Mouse (Mus musculus) small intestine, adult 2 months (tissue): ENCODE results near the gene Phgr1. TPM values are rescaled to one million over a fixed set of nuclear protein-coding genes. Genes with fewer than 3 reads are reported as not detected.
A peak's percentile ranks its signal among the peaks of the same experiment; 100 is the strongest.

ENCODE experiments used
- H3K27ac ChIP-seq: fragments of 200-500 bp; 2 replicates; pipeline ENCODE4 v1.5.1; 2012; ENCODE audit warnings: low read depth, low read length, control low read depth, inconsistent platforms; ENCODE audit not compliant: insufficient read depth
- H3K27me3 ChIP-seq: fragments of 200-500 bp; 2 replicates; pipeline ENCODE4 v1.6.1; 2012; ENCODE audit warnings: mild to moderate bottlenecking, moderate library complexity, low read length, inconsistent platforms; ENCODE audit not compliant: control insufficient read depth, insufficient read depth
- H3K36me3 ChIP-seq: fragments of 200-500 bp; 2 replicates; pipeline ENCODE4 v1.6.1; 2012; ENCODE audit warnings: mild to moderate bottlenecking, low read length, control low read depth, inconsistent platforms; ENCODE audit not compliant: control insufficient read depth, insufficient read depth
- H3K4me1 ChIP-seq: fragments of 200-500 bp; 2 replicates; pipeline ENCODE4 v1.6.1; 2012; ENCODE audit warnings: low read length, inconsistent platforms, mixed read lengths; ENCODE audit not compliant: control insufficient read depth, insufficient read depth, insufficient read length
- H3K4me3 ChIP-seq: fragments of 200-500 bp; 2 replicates; pipeline ENCODE4 v1.5.1; 2012; ENCODE audit warnings: low read depth, mild to moderate bottlenecking, control low read depth, inconsistent platforms, low read length, moderate library complexity
- CTCF ChIP-seq: fragments of 200-500 bp; IDR thresholded peaks from 2 replicates; pipeline ENCODE4 v1.5.1; 2012; ENCODE audit warnings: low read depth, mild to moderate bottlenecking, control low read depth, inconsistent platforms, low read length, moderate library complexity, mixed read lengths; ENCODE audit not compliant: insufficient replicate concordance, insufficient read length; ENCODE audit errors: extremely low read depth
- POLR2A ChIP-seq: fragments of 200-500 bp; IDR thresholded peaks from 2 replicates; pipeline ENCODE4 v1.6.1; 2012; ENCODE audit warnings: low read depth, mild to moderate bottlenecking, control low read depth, inconsistent platforms, low read length, moderate library complexity
- WGBS: fragments of 180-500 bp; shearing (Covaris S2); methylation state at CpG from one replicate; pipeline ENCODE4 v1.1.7; 2018; 5-methylcytosine and 5-hydroxymethylcytosine counted together
- polyA plus RNA-seq: library from polyadenylated mRNA; depleted of rRNA; stranded (reverse); fragments of >200 nt; gene quantifications from 2 replicates; pipeline ENCODE4 v1.2.3, GENCODE M21; 2012

Gene Phgr1
- polyA plus RNA-seq, 1 experiment: 5,176 TPM

GRCm38 (mm10) chr2:118751896-118752791, 20.4 kb upstream of the Phgr1 start:
- Histone ChIP-seq H3K36me3 (peaks cover 3% of the 10 kb centered on the region; the same call in 1 of the 2 replicates), H3K4me1 (no peaks in the 10 kb centered on the region), H3K27me3 (no peaks in the 10 kb centered on the region), H3K4me3 (no peak overlapping the region), H3K27ac (0 out of 2 replicates have a peak overlapping the region, but pooled peaks have one; percentile 46)
- TF ChIP-seq CTCF: no peak
- TF ChIP-seq POLR2A: no peak
- WGBS: 78% methylated on average over 16 of the region's 16 CpGs

- no peaks in the 10 kb centered on the region for H3K4me1 ChIP-seq
- H3K4me3 ChIP-seq: no peak overlapping the region
- WGBS: 88% methylated on average over 4 of the region's 4 CpGs
- TF ChIP-seq POLR2A: no peak
- TF ChIP-seq CTCF: no peak
- peaks cover 3% of the 10 kb centered on the region; the same call in 1 of the 2 replicates for H3K36me3 ChIP-seq
- H3K27ac ChIP-seq: no peak overlapping the region
- no peaks in the 10 kb centered on the region for H3K27me3 ChIP-seq
These were observed 19.8 kb upstream of the Phgr1 start for GRCm38 (mm10) chr2:118752792-118753108.

- Histone ChIP-seq H3K4me1 (peaks cover under 1% of the 10 kb centered on the region; the same call in 1 of the 2 replicates), H3K27ac (no peak overlapping the region), H3K4me3 (no peak overlapping the region), H3K36me3 (peaks cover 3% of the 10 kb centered on the region; the same call in 1 of the 2 replicates), H3K27me3 (no peaks in the 10 kb centered on the region)
- WGBS: 85% methylated on average over 5 of the region's 5 CpGs
- no peak for TF ChIP-seq POLR2A
- TF ChIP-seq CTCF: no peak
These were observed 18.4 kb upstream of the Phgr1 start for GRCm38 (mm10) chr2:118754143-118754542.

- H3K27ac ChIP-seq: no peak overlapping the region
- no peak for TF ChIP-seq POLR2A
- no peak for TF ChIP-seq CTCF
These were observed 17.2 kb upstream of the Phgr1 start for GRCm38 (mm10) chr2:118755407-118755806.

GRCm38 (mm10) chr2:118756103-118756502, 16.5 kb upstream of the Phgr1 start:
- Histone ChIP-seq H3K36me3 (no peaks in the 10 kb centered on the region; the same call in 1 of the 2 replicates), H3K4me1 (peaks cover 13% of the 10 kb centered on the region), H3K27me3 (no peaks in the 10 kb centered on the region), H3K27ac (no peak overlapping the region), H3K4me3 (no peak overlapping the region)
- WGBS: 67% methylated on average over 4 of the region's 4 CpGs
- TF ChIP-seq POLR2A: no peak
- TF ChIP-seq CTCF: no peak

More at GRCm38 (mm10) chr2:118755407-118755806, 17.2 kb upstream of the Phgr1 start:
- peaks cover 3% of the 10 kb centered on the region; the same call in 1 of the 2 replicates for H3K36me3 ChIP-seq
- WGBS: 79% methylated on average over 6 of the region's 6 CpGs
- peaks cover 10% of the 10 kb centered on the region for H3K4me1 ChIP-seq
- no peak overlapping the region for H3K4me3 ChIP-seq
- no peaks in the 10 kb centered on the region for H3K27me3 ChIP-seq

GRCm38 (mm10) chr2:118759828-118760227, 12.7 kb upstream of the Phgr1 start:
- no peak overlapping the region for H3K4me3 ChIP-seq
- H3K27me3 ChIP-seq: no peaks in the 10 kb centered on the region
- H3K27ac ChIP-seq: 0 out of 2 replicates have a peak overlapping the region, but pooled peaks have one; percentile 8
- peaks cover 46% of the 10 kb centered on the region for H3K4me1 ChIP-seq
- no peaks in the 10 kb centered on the region for H3K36me3 ChIP-seq
- 10% methylated on average over 8 of the region's 8 CpGs for WGBS
- TF ChIP-seq POLR2A: no peak
- TF ChIP-seq CTCF: peak; percentile 81; the same call in 1 of the 2 replicates
